24 mouse cellular contexts compared by ENCODE assay signal in genomic region chr5:75805011-75805410, GRCm38 (mm10).
"Had no signal": no experiment of that assay in that cellular context is flagged by ENCODE, and none has a peak within 500 bp of the region (broad histone marks: within the 10 kb centered on the region; RNA-seq: fewer than 3 reads in every experiment).

No protein-coding gene starts in this region.

- H3K27ac ChIP-seq: heart, embryonic 10.5 days; hindbrain, embryonic 12.5 days; hindbrain, embryonic 14.5 days; intestine, embryonic 15.5 days; layer of hippocampus, adult 2 months; left cerebral cortex, adult 2 months; limb, embryonic 10.5 days; limb, embryonic 12.5 days; liver, embryonic 13.5 days had no signal

- ATAC-seq: forebrain, postnatal 0 days; hindbrain, embryonic 16.5 days; inflammation-experienced regulatory T-cells, adult 6 months; intestine, embryonic 15.5 days; intestine, postnatal 0 days had no signal

- H3K4me3 ChIP-seq: heart, embryonic 10.5 days; heart, embryonic 12.5 days; hindbrain, embryonic 12.5 days; intestine, embryonic 15.5 days; layer of hippocampus, adult 2 months; left cerebral cortex, adult 2 months; limb, embryonic 10.5 days; limb, embryonic 12.5 days; liver, embryonic 13.5 days had no signal

- H3K4me2 ChIP-seq: heart, embryonic 12.5 days; hindbrain, embryonic 12.5 days; hindbrain, embryonic 14.5 days; intestine, embryonic 15.5 days; limb, embryonic 12.5 days; liver, embryonic 13.5 days had no signal

- DNase-seq: forebrain, postnatal 0 days; gastrocnemius, postnatal 14 days; gastrocnemius, postnatal 36 days; heart, adult 18-20 months; heart, postnatal 10 days; heart, postnatal 36 days; kidney, adult 18-20 months; kidney, adult 8-10 months; kidney, postnatal 10 days; kidney, postnatal 25 days; kidney, postnatal 4 days; liver, embryonic 13.5 days had no signal

- H3K27me3 ChIP-seq: heart, embryonic 12.5 days; hindbrain, embryonic 12.5 days; intestine, embryonic 15.5 days; limb, embryonic 12.5 days; liver, embryonic 13.5 days had no signal

- H3K9ac ChIP-seq: forebrain, postnatal 0 days; heart, embryonic 12.5 days; hindbrain, embryonic 12.5 days; hindbrain, embryonic 14.5 days; intestine, embryonic 15.5 days; limb, embryonic 12.5 days; liver, embryonic 13.5 days had no signal

- H3K9me3 ChIP-seq: heart, embryonic 10.5 days; hindbrain, embryonic 12.5 days; intestine, embryonic 15.5 days; limb, embryonic 10.5 days; limb, embryonic 12.5 days; liver, embryonic 13.5 days had no signal

- H3K36me3 ChIP-seq: heart, embryonic 10.5 days; heart, embryonic 12.5 days; hindbrain, embryonic 12.5 days; intestine, embryonic 15.5 days; limb, embryonic 10.5 days; limb, embryonic 12.5 days; liver, embryonic 13.5 days had no signal

- H3K4me1 ChIP-seq: hindbrain, embryonic 12.5 days; intestine, embryonic 15.5 days; limb, embryonic 10.5 days; limb, embryonic 12.5 days had no signal
